Mouse (Mus musculus): Measurements from ENCODE around the gene Gcn1l1. TPM values are rescaled to one million over a fixed set of nuclear protein-coding genes. Genes with fewer than 3 reads are reported as not detected.

The Gcn1l1 gene
- 57.4 TPM for polyA plus RNA-seq (2017; shearing (Covaris generic))

GRCm38 (mm10) chr5:115564737-115565393, at the start of gene Gcn1l1:
Gcn1l1 (plus strand) TSS chr5:115565254.

DNA sequence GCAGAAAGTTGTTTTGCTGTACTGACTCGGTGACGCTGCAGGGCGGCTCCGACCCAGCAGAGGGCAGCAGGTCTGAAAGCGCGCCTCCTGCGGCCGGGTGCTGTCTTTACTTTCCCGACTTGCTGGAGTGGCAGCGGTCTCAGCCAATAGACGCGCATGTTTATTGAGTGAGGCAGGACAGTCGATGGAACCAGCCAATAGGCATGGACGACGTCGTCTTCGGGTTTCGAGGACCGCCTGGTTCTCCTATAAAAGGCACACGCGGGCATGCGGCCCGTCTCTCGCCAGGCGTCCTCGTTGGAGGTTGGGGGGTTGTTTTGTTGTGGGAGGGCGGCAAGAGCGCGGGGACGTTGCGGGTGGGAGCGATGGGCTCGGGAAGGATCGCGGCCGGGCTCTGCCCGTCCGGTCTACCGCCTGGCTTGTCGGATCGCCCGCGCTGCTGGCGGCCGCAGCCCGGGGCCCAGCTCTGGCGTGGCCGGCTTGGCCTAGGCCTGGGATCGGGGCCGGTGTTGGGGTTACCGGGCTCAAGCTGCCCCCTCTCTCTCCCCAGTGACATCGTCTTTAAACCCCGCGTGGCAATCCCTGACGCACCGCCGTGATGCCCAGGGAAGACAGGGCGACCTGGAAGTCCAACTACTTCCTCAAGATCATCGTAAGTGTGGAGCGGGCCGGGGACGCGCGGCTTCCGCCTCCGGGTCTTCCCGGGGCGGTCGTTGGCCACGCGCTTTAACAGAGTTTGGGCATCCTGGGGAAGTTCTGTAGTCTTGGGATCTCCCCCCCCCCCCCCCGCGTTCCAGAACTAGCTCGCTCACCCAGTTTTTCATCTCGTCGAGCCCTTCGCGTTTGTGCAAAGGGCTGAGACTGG, 5.6 kb upstream of the Gcn1l1 start, which contains the start of gene Rplp0:
Rplp0 (plus strand) TSS at position 231 of the 865 bp plus-strand sequence.

GRCm38 (mm10) chr5:115631505-115632357, 66.7 kb downstream of the Gcn1l1 start, which contains the start of gene Rab35:
Rab35 (plus strand) TSS chr5:115631908.

Other genes with a start within 250 kb of the Gcn1l1 start
- 154 TPM for gene Srsf9, start 238.1 kb upstream of the Gcn1l1 start, polyA plus RNA-seq (2017; shearing (Covaris generic))
- gene Gatc, start 224.1 kb upstream of the Gcn1l1 start, polyA plus RNA-seq (2017; shearing (Covaris generic)): 27.5 TPM
- 48.4 TPM for gene Triap1, start 224.0 kb upstream of the Gcn1l1 start, polyA plus RNA-seq (2017; shearing (Covaris generic))
- gene Cox6a1, start 216.3 kb upstream of the Gcn1l1 start, polyA plus RNA-seq (2017; shearing (Covaris generic)): 526 TPM
- gene Msi1, start 135.7 kb upstream of the Gcn1l1 start, polyA plus RNA-seq (2017; shearing (Covaris generic)): not detected
- not detected for gene Pla2g1b, start 99.0 kb upstream of the Gcn1l1 start, polyA plus RNA-seq (2017; shearing (Covaris generic))
- gene Sirt4, start 80.5 kb upstream of the Gcn1l1 start, polyA plus RNA-seq (2017; shearing (Covaris generic)): 19.2 TPM
- gene Pxn, start 58.6 kb upstream of the Gcn1l1 start, polyA plus RNA-seq (2017; shearing (Covaris generic)): 54.3 TPM
- gene Rplp0, start 5.8 kb upstream of the Gcn1l1 start, polyA plus RNA-seq (2017; shearing (Covaris generic)): 1,728 TPM
- 16.1 TPM for gene Rab35, start 66.7 kb downstream of the Gcn1l1 start, polyA plus RNA-seq (2017; shearing (Covaris generic))
- 71.0 TPM for gene Bicdl1, start 166.4 kb downstream of the Gcn1l1 start, polyA plus RNA-seq (2017; shearing (Covaris generic))